In the genomic region with DNA sequence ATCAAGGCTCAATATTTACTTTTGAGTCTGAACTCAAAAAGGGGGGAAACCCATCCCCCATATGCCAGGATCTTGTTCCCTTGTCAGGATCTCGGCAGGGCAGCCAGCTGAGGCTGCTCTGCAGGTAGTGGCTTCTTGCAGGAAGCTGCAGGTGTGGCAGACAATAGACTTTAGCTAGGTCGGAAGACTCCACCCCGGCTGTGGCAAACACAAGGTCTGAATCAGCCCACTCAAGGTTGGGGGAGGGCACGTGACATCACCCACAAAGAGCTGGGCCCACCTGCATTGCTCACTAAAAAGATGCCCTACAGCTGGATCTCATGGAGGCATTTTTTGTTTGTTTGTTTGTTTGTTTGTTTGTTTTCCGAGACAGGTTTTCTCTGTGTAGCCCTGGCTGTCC, we compare ENCODE assay signal across 21 mouse cellular contexts. TPM values are rescaled to one million over a fixed set of nuclear protein-coding genes. Genes with fewer than 3 reads are reported as not detected.
DNase-seq lines count a peak whose midpoint lies in the region; ATAC-seq and TF ChIP-seq lines count a peak whose summit lies in the region.
"Had no signal": no experiment of that assay in that cellular context is flagged by ENCODE, and none has a peak within 500 bp of the region (broad histone marks: within the 10 kb centered on the region; RNA-seq: fewer than 3 reads in every experiment).

No protein-coding gene starts in this region.

- no peaks in the 10 kb centered on the region for H3K27me3 ChIP-seq in midbrain, embryonic 11.5 days (ENCODE audit: control insufficient read depth, insufficient read depth, low read length)
- no peaks in the 10 kb centered on the region for H3K27me3 ChIP-seq in midbrain, embryonic 13.5 days
- H3K27me3 ChIP-seq: heart, embryonic 12.5 days; liver, embryonic 13.5 days; lung, embryonic 15.5 days had no signal

- H3K4me2 ChIP-seq in midbrain, embryonic 11.5 days: no peak overlapping the region
- H3K4me2 ChIP-seq in midbrain, embryonic 13.5 days (replicated peaks): no peak overlapping the region
- H3K4me2 ChIP-seq: heart, embryonic 12.5 days; liver, embryonic 13.5 days; lung, embryonic 15.5 days had no signal

- H3K4me3 ChIP-seq in midbrain, embryonic 11.5 days (ENCODE audit: low read depth, low read length): no peak overlapping the region
- H3K4me3 ChIP-seq in midbrain, embryonic 13.5 days (replicated peaks): no peak overlapping the region
- peak overlapping the region; percentile 10 to 54; a peak in 1 of 4 replicates for H3K4me3 ChIP-seq in ES-E14 (ENCODE audit: insufficient read depth in 1 of 2, low read depth in 1 of 2, low read length in 2 of 2, poor library complexity in 1 of 2, severe bottlenecking in 1 of 2)
- H3K4me3 ChIP-seq: heart, embryonic 12.5 days; left cerebral cortex, adult 2 months; liver, embryonic 13.5 days; lung, embryonic 15.5 days; myocyte had no signal

- in situ Hi-C loops in ES-E14 (cut with MboI; ENCODE audit: low sequenced_read_pairs in 2 of 2, unreplicated experiment in 2 of 2): no loop called here

- peak; percentile 70 for DNase-seq in midbrain, embryonic 11.5 days (ENCODE audit: low spot score, missing footprints)
- no peak for DNase-seq in ES-E14 (ENCODE audit: low read depth, low spot score)
- DNase-seq in thymus, adult 18-20 months: peak; percentile 53 to 75
- no peak for DNase-seq in c-Kit-positive CD71-positive TER-119-positive erythroid progenitor cells, embryonic 14.5 days (ENCODE audit: low spot score)
- no peak for DNase-seq in adrenal gland, adult 8-10 months
- no peak for DNase-seq in left cerebral cortex, adult 8-10 months (ENCODE audit: low spot score in 2 of 2)
- DNase-seq: adrenal gland, adult 2 months; cerebellum, adult 11-12 months; cerebellum, postnatal 36 days; heart, postnatal 36 days; kidney, adult 2 months; liver, embryonic 13.5 days; midbrain, embryonic 14.5 days had no signal

- H3K9me3 ChIP-seq in midbrain, embryonic 11.5 days (ENCODE audit: control insufficient read depth, low read length): no peaks in the 10 kb centered on the region
- no peaks in the 10 kb centered on the region for H3K9me3 ChIP-seq in midbrain, embryonic 13.5 days
- H3K9me3 ChIP-seq in ES-E14 (ENCODE audit: control insufficient read depth, insufficient read depth, low read depth, low read length): no peaks in the 10 kb centered on the region
- H3K9me3 ChIP-seq: heart, embryonic 12.5 days; liver, embryonic 13.5 days; lung, embryonic 15.5 days had no signal

- H3K36me3 ChIP-seq in midbrain, embryonic 11.5 days (ENCODE audit: control insufficient read depth, insufficient read depth, low read length): peaks cover 4% of the 10 kb centered on the region; the same call in 1 of the 2 replicates
- H3K36me3 ChIP-seq in midbrain, embryonic 13.5 days: no peaks in the 10 kb centered on the region
- peaks cover 14% of the 10 kb centered on the region for H3K36me3 ChIP-seq in ES-E14 (ENCODE audit: control insufficient read depth, insufficient read depth, low read length, poor library complexity, severe bottlenecking)

- WGBS in midbrain, embryonic 11.5 days: 81% methylated on average over 5 of the region's 5 CpGs
- WGBS in midbrain, embryonic 13.5 days: 83% methylated on average over 5 of the region's 5 CpGs

- no peak for ATAC-seq in midbrain, embryonic 11.5 days (ENCODE audit: low FRiP score)
- ATAC-seq in midbrain, embryonic 13.5 days: no peak
- ATAC-seq: forebrain, embryonic 14.5 days; hindbrain, embryonic 16.5 days had no signal

- H3K4me1 ChIP-seq in midbrain, embryonic 11.5 days (ENCODE audit: control insufficient read depth, insufficient read depth, low read length): no peaks in the 10 kb centered on the region
- no peaks in the 10 kb centered on the region for H3K4me1 ChIP-seq in midbrain, embryonic 13.5 days (replicated peaks)
- peaks cover 3 to 17% of the 10 kb centered on the region in 2 experiments; a peak in 3 of 4 replicates for H3K4me1 ChIP-seq in ES-E14 (ENCODE audit: control insufficient read depth in 2 of 2, insufficient read depth in 2 of 2, low read length in 2 of 2, poor library complexity in 1 of 2)
- H3K4me1 ChIP-seq: heart, embryonic 12.5 days had no signal

- no peak overlapping the region for H3K27ac ChIP-seq in midbrain, embryonic 11.5 days (ENCODE audit: low read depth, low read length)
- H3K27ac ChIP-seq in midbrain, embryonic 13.5 days: no peak overlapping the region
- peak overlapping the region; percentile 91 for H3K27ac ChIP-seq in ES-E14 (ENCODE audit: insufficient read depth, low read depth, low read length, poor library complexity, severe bottlenecking)
- H3K27ac ChIP-seq: left cerebral cortex, adult 2 months; liver, embryonic 13.5 days; lung, embryonic 15.5 days; macrophage had no signal

- H3K9ac ChIP-seq in midbrain, embryonic 11.5 days (ENCODE audit: low read length): no peak overlapping the region
- H3K9ac ChIP-seq in midbrain, embryonic 13.5 days (replicated peaks): no peak overlapping the region
- H3K9ac ChIP-seq in ES-E14 (ENCODE audit: insufficient read depth, low read depth, low read length, poor library complexity, severe bottlenecking): peak overlapping the region; percentile 68; the same call in 1 of the 2 replicates
- H3K9ac ChIP-seq: heart, embryonic 12.5 days; liver, embryonic 13.5 days; lung, embryonic 15.5 days had no signal

TF ChIP-seq in ES-E14, 5 proteins besides CTCF, POLR2A, EP300 and RAD21:
- TF ChIP-seq ZC3H11A (IDR thresholded peaks at IDR 0.05; ENCODE audit: borderline replicate concordance, low read depth, low read length): no peak
- no peak for TF ChIP-seq ZNF384 (IDR thresholded peaks at IDR 0.05; ENCODE audit: low read depth, low read length)
- no peak for TF ChIP-seq CHD2 (IDR thresholded peaks at IDR 0.05; ENCODE audit: low read depth, low read length)
- TF ChIP-seq HCFC1 (IDR thresholded peaks at IDR 0.05; ENCODE audit: borderline replicate concordance, insufficient read depth, low read length): no peak
- TF ChIP-seq MAFK (IDR thresholded peaks at IDR 0.05; ENCODE audit: insufficient read depth, low read depth, low read length): no peak

RNA-seq across cellular contexts. Expression of gene Chaf1b, which starts 24.1 kb away (rescaled TPM):
- 99.8 and 102 TPM in 2 replicates for polyA plus RNA-seq in midbrain, embryonic 11.5 days (2014; fragmentation: Nextera tagmentation; extraction: Ambion mirVana)
- polyA plus RNA-seq in midbrain, embryonic 13.5 days (2015; fragmentation: Nextera tagmentation; extraction: Ambion mirVana): 32.3 and 34.3 TPM in 2 replicates
- total RNA-seq in ES-E14 (2012; rRNA removed): 39.5 and 44.2 TPM in 2 replicates
- total RNA-seq in adrenal gland, adult 8-10 months (2022): 1 to 10 TPM; 1.7 to 3.4 (median 2.0) TPM
- 1 to 10 TPM; 1.0 to 3.6 (median 1.4) TPM for total RNA-seq in left cerebral cortex, adult 8-10 months (2022)

Comparison
In these comparisons a context has a peak if more than half of its experiments do, and no peak if none do; other contexts are left out.
1. DNase-seq: peak in midbrain, embryonic 11.5 days (single experiment) and thymus, adult 18-20 months (2 of 2); none in ES-E14 (single experiment), c-Kit-positive CD71-positive TER-119-positive erythroid progenitor cells, embryonic 14.5 days (single experiment), adrenal gland, adult 8-10 months (single experiment) and left cerebral cortex, adult 8-10 months (0 of 2).
2. H3K4me3 ChIP-seq: peak in ES-E14 (2 of 2); none in midbrain, embryonic 11.5 days (single experiment) and midbrain, embryonic 13.5 days (single experiment).